Mouse (Mus musculus) midbrain, embryonic 12.5 days (tissue): ENCODE data around the gene BC017158. TPM values are rescaled to one million over a fixed set of nuclear protein-coding genes. Genes with fewer than 3 reads are reported as not detected.

Experiments
- ATAC-seq: fragments of 200-750 bp; cut with Nextera tagmentation; 2 replicates; pipeline ENCODE4 v1.8.0; 2017; ENCODE audit warnings: low read depth, moderate TSS enrichment, moderate library complexity; ENCODE audit not compliant: low FRiP score
- H3K27ac ChIP-seq: fragments of 300-500 bp; sonication (generic); replicated peaks from 2 replicates; pipeline ENCODE4 v1.5.1; 2016; ENCODE audit warnings: mild to moderate bottlenecking
- H3K27me3 ChIP-seq: fragments of 300-500 bp; sonication (generic); 2 replicates; pipeline ENCODE4 v1.6.1; 2016; ENCODE audit warnings: mild to moderate bottlenecking
- H3K36me3 ChIP-seq: fragments of 300-500 bp; sonication (generic); 2 replicates; pipeline ENCODE4 v1.6.1; 2016
- H3K4me1 ChIP-seq: fragments of 300-500 bp; sonication (generic); 2 replicates; pipeline ENCODE4 v1.6.1; 2016
- H3K4me2 ChIP-seq: fragments of 300-500 bp; sonication (generic); replicated peaks from 2 replicates; pipeline ENCODE4 v1.6.1; 2016; ENCODE audit warnings: mild to moderate bottlenecking, moderate library complexity
- H3K4me3 ChIP-seq: fragments of 300-500 bp; sonication (generic); 2 replicates; pipeline ENCODE4 v1.5.1; 2016; ENCODE audit warnings: mild to moderate bottlenecking
- H3K9ac ChIP-seq: fragments of 300-500 bp; sonication (generic); replicated peaks from 2 replicates; pipeline ENCODE4 v1.6.1; 2016; ENCODE audit warnings: mild to moderate bottlenecking, moderate library complexity
- H3K9me3 ChIP-seq: fragments of 300-500 bp; sonication (generic); 2 replicates; pipeline ENCODE4 v1.6.1; 2016; ENCODE audit warnings: mild to moderate bottlenecking
- WGBS: fragments of 180-500 bp; shearing (Covaris S2); methylation state at CpG from one replicate; pipeline ENCODE4 v1.1.7; 2016; 5-methylcytosine and 5-hydroxymethylcytosine counted together
- polyA plus RNA-seq: library from polyadenylated mRNA; unstranded; fragments of >200 nt; fragmentation: Nextera tagmentation; extraction: Ambion mirVana; gene quantifications from 2 replicates; pipeline ENCODE4 v1.2.1, GENCODE M21; 2016

The BC017158 gene
- polyA plus RNA-seq, 1 experiment from 2014 or later, result 23.1 TPM

DNA sequence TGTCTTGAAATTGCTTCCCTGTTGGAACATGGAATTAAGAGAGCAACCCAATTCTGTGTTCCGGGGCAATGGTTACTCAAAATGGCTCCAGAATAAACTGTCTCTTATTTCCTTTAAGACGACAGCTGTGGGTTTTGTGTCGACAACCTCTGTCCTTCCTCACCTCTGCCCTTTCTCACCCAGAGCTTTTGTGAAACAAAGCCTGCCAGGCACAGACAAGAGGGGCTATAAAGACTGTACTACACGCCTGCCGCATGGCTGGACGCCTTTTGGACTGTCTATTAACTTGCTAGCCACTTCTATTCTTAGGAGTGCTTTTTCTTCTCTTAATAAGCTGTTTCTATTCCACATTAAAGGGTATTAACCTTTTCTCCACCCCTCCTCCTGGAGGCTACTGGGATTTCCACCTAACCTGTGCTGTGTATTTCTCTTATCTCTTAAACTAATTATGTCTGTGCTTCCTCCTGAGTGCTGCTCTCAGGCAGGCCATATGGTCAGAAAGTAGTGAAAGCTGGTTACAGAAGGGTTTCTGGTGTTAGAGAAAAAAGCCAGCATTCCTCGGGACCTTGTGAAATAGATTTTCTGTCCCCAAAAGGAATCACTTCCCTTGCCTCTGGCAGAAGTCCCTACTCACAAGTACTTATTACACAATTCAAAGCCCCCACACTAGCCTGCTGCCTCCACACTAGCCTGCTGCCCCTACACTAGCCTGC lies 15.3 kb downstream of the BC017158 start:
- no peak overlapping the region for H3K4me2 ChIP-seq
- H3K9ac ChIP-seq, result no peak overlapping the region
- peaks cover 19% of the 10 kb centered on the region for H3K36me3 ChIP-seq
- H3K27ac ChIP-seq, result peak overlapping the region; percentile 56
- H3K4me3 ChIP-seq, result no peak overlapping the region
- ATAC-seq, result no peak
- whole genome bisulfite sequencing, result 11% methylated on average over 7 of the region's 7 CpGs
- peaks cover 56% of the 10 kb centered on the region for H3K27me3 ChIP-seq
- H3K4me1 ChIP-seq, result peaks cover 12% of the 10 kb centered on the region
- H3K9me3 ChIP-seq, result no peaks in the 10 kb centered on the region

- H3K36me3 ChIP-seq, result 0 out of 2 replicates have a peak, but pooled peaks cover 13% of the 10 kb centered on the region
- WGBS, result 73% methylated on average over 11 of the region's 11 CpGs
- no peak for ATAC-seq
- H3K4me1 ChIP-seq, result peaks cover 12% of the 10 kb centered on the region
- H3K4me3 ChIP-seq, result no peak overlapping the region
- H3K4me2 ChIP-seq, result no peak overlapping the region
- no peak overlapping the region for H3K9ac ChIP-seq
- H3K27ac ChIP-seq, result no peak overlapping the region
- no peaks in the 10 kb centered on the region for H3K9me3 ChIP-seq
- H3K27me3 ChIP-seq, result peaks cover 52% of the 10 kb centered on the region
Measured at GRCm38 (mm10) chr7:128281765-128282164, 16.2 kb downstream of the BC017158 start.

DNA sequence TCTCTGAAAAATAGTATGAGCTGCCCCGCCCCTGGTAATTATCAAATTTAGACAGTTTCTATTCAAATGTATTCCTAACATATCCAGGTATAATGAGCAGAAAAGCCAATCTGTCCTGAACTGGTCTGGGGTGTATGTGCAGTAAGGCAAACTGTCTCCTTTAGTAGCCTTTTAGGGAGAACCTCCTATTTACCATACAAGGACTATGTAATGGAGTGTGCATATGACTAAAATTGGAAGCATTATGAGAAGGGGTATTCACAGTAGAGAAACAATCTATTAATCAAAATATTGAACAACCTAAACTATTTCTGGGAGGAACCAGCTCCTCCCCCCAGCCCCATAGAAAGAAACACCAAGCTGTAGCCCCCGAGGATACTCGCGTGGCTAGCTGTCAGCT lies 18.2 kb downstream of the BC017158 start:
- 82% methylated on average over 4 of the region's 4 CpGs for WGBS
- Histone ChIP-seq H3K4me3 (no peak overlapping the region), H3K4me2 (no peak overlapping the region), H3K27me3 (peaks cover 37% of the 10 kb centered on the region), H3K36me3 (peaks cover 27% of the 10 kb centered on the region), H3K9ac (no peak overlapping the region), H3K9me3 (no peaks in the 10 kb centered on the region), H3K4me1 (peaks cover 12% of the 10 kb centered on the region), H3K27ac (no peak overlapping the region)
- no peak for ATAC-seq

GRCm38 (mm10) chr7:128276051-128276450 lies 21.9 kb downstream of the BC017158 start:
- peaks cover 57% of the 10 kb centered on the region for H3K36me3 ChIP-seq
- WGBS, result 94% methylated on average over 6 of the region's 6 CpGs
- no peaks in the 10 kb centered on the region for H3K4me1 ChIP-seq
- no peaks in the 10 kb centered on the region for H3K9me3 ChIP-seq
- H3K27ac ChIP-seq, result no peak overlapping the region
- H3K4me2 ChIP-seq, result no peak overlapping the region
- H3K27me3 ChIP-seq, result peaks cover 32% of the 10 kb centered on the region
- no peak overlapping the region for H3K4me3 ChIP-seq
- ATAC-seq, result no peak
- no peak overlapping the region for H3K9ac ChIP-seq

GRCm38 (mm10) chr7:128271496-128271895 lies 26.5 kb downstream of the BC017158 start:
- no peak overlapping the region for H3K9ac ChIP-seq
- 0 out of 2 replicates have a peak, but pooled peaks cover under 1% of the 10 kb centered on the region for H3K27me3 ChIP-seq
- H3K4me1 ChIP-seq, result no peaks in the 10 kb centered on the region
- no peak overlapping the region for H3K4me2 ChIP-seq
- H3K9me3 ChIP-seq, result no peaks in the 10 kb centered on the region
- peaks cover 53% of the 10 kb centered on the region for H3K36me3 ChIP-seq
- no peak overlapping the region for H3K27ac ChIP-seq
- ATAC-seq, result no peak
- H3K4me3 ChIP-seq, result no peak overlapping the region
- 92% methylated on average over 9 of the region's 9 CpGs for WGBS

- no peak overlapping the region for H3K9ac ChIP-seq
- peaks cover 43% of the 10 kb centered on the region for H3K36me3 ChIP-seq
- ATAC-seq, result no peak
- H3K27me3 ChIP-seq, result no peaks in the 10 kb centered on the region
- no peak overlapping the region for H3K4me3 ChIP-seq
- 67% methylated on average over 13 of the region's 13 CpGs for WGBS
- H3K9me3 ChIP-seq, result no peaks in the 10 kb centered on the region
- H3K27ac ChIP-seq, result no peak overlapping the region
- no peak overlapping the region for H3K4me2 ChIP-seq
- H3K4me1 ChIP-seq, result no peaks in the 10 kb centered on the region
Measured at GRCm38 (mm10) chr7:128270431-128270850, 27.5 kb downstream of the BC017158 start.

DNA sequence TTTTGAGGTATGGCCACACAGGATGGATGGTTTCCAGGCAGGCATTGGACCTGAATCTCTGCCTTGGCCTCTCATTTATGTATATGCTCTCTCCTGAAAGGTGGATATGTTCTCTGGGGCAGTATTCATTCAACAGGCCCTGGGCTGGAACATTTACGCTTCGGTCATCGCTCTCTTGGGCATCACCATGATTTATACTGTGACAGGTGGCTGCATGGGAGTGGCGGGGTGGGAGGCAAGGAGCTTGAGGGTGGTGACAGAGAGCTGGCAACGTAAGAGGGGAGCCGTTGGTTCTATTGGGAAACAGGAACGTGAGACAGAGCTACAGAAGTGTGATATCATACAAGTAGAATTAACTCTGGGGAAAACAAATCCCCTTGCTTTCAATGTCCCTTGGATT lies 30.2 kb downstream of the BC017158 start:
- Histone ChIP-seq H3K27me3 (no peaks in the 10 kb centered on the region), H3K36me3 (peaks cover 22% of the 10 kb centered on the region), H3K4me2 (no peak overlapping the region), H3K9me3 (no peaks in the 10 kb centered on the region), H3K27ac (no peak overlapping the region), H3K4me1 (no peaks in the 10 kb centered on the region), H3K4me3 (no peak overlapping the region), H3K9ac (no peak overlapping the region)
- WGBS, result 91% methylated on average over 7 of the region's 7 CpGs
- no peak for ATAC-seq

GRCm38 (mm10) chr7:128267391-128267790 lies 30.6 kb downstream of the BC017158 start:
- Histone ChIP-seq H3K36me3 (peaks cover 18% of the 10 kb centered on the region), H3K4me2 (no peak overlapping the region), H3K4me1 (no peaks in the 10 kb centered on the region), H3K9me3 (no peaks in the 10 kb centered on the region), H3K4me3 (no peak overlapping the region), H3K27ac (no peak overlapping the region), H3K9ac (no peak overlapping the region), H3K27me3 (no peaks in the 10 kb centered on the region)
- no peak for ATAC-seq
- 65% methylated on average over 13 of the region's 13 CpGs for WGBS

DNA sequence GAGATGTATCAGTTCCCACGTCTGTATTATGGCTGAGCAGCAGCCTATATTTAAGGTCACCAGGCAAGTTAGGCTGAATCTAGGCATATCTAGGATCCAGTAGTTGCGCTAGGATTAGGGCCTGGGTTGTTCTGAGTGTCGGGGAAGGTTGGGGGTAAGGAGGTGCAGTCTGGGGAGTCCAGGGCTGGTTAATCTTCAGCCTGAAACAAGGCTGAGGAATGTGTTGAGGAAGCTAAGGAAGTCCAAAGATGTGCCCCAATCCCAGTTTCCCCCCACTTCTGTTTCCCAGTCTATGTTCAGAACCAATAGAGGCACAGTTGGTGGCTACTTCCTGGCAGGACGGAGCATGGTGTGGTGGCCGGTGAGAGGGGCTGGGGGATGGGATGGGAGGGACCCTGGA lies 31.9 kb downstream of the BC017158 start:
- 79% methylated on average over 5 of the region's 5 CpGs for WGBS
- no peaks in the 10 kb centered on the region for H3K9me3 ChIP-seq
- no peaks in the 10 kb centered on the region for H3K4me1 ChIP-seq
- no peak overlapping the region for H3K4me2 ChIP-seq
- peaks cover 7% of the 10 kb centered on the region; the same call in 1 of the 2 replicates for H3K36me3 ChIP-seq
- no peak for ATAC-seq
- H3K27me3 ChIP-seq, result no peaks in the 10 kb centered on the region
- H3K9ac ChIP-seq, result no peak overlapping the region
- no peak overlapping the region for H3K27ac ChIP-seq
- no peak overlapping the region for H3K4me3 ChIP-seq

DNA sequence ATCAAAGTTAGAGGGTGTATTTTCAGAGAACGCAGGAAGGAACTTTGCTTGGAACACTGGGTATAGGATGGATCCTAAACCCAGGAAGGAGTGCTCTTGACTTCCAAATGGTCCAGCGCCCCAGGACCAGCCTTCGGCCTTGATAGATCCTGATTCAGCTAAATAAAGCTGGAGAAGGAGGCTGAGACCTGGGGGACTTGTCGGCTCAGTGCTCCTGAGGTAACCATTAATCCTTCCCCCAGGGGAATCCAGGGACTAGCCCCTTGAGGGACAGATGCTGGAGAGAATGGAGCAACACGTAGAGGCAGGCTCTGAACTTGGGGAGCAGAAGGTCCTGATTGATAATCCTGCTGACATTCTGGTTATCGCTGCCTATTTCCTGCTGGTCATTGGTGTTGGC lies 32.6 kb downstream of the BC017158 start, which contains the start of gene Slc5a2:
Gene Slc5a2 (plus strand): TSS at position 247 of the 400 bp plus-strand sequence.
- no peak within 1 kb of the TSS for H3K4me3 ChIP-seq
- no peak for ATAC-seq
- WGBS, result 81% methylated on average over 6 of the region's 6 CpGs
- no peaks in the 10 kb centered on the region for H3K9me3 ChIP-seq
- H3K27me3 ChIP-seq, result no peaks in the 10 kb centered on the region
- H3K9ac ChIP-seq, result no peak within 1 kb of the TSS
- H3K4me2 ChIP-seq, result no peak within 1 kb of the TSS
- H3K27ac ChIP-seq, result no peak within 1 kb of the TSS
- H3K36me3 ChIP-seq, result peaks cover 3% of the 10 kb centered on the region; the same call in 1 of the 2 replicates
- no peaks in the 10 kb centered on the region for H3K4me1 ChIP-seq

DNA sequence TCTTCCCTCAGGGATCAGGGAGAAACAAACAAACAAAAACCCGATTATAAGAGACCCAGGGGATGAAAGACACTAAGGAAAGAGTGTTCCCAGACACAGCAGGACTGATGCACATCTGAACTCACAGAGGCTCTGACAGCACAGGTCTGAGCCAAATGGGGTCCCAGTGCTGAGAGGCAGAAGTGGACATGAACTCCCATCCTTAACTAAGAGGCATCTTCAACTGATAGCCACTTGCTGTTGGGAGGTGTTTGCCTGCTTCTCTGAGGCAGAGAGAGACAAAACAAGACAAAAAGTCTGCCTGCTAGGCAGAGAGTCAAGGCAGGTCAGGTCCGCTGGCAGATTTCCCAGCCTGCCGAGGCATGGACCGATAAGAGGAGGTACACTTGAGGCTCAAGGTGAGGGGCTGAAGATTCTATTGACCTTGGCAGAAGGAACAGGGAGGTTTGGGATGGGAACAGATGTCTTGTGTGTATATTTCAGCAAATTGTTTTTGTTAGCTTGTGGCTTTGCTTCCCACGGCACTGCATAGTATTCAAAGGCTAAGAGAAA lies 41.1 kb downstream of the BC017158 start:
- Histone ChIP-seq H3K9ac (no peak overlapping the region), H3K36me3 (no peaks in the 10 kb centered on the region), H3K4me2 (no peak overlapping the region), H3K27ac (no peak overlapping the region), H3K4me1 (peaks cover 12% of the 10 kb centered on the region), H3K9me3 (no peaks in the 10 kb centered on the region), H3K27me3 (peaks cover 20% of the 10 kb centered on the region), H3K4me3 (no peak overlapping the region)
- 66% methylated on average over 5 of the region's 5 CpGs for WGBS
- no peak for ATAC-seq

DNA sequence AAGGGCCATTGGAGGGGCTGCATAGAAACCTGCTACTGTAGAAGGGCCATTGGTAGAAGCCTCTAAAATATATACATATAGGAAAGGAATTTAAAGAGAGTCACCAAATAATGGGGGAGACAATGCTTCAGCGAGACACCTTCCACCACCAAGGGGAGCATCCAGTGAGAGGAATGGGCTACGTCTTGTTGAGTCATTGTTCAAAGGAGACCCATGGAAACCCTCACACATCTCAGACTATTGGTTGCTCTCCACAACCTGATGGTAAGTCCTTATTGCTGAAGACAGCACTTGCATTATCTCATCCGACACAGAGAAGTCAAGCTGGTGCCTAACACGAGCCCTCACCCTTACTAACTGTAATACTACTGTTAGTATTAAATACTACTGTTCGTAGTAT lies 42.2 kb downstream of the BC017158 start:
- Histone ChIP-seq H3K9me3 (no peaks in the 10 kb centered on the region), H3K9ac (no peak overlapping the region), H3K4me2 (no peak overlapping the region), H3K4me1 (peaks cover 13% of the 10 kb centered on the region), H3K27ac (no peak overlapping the region), H3K27me3 (peaks cover 26% of the 10 kb centered on the region), H3K36me3 (no peaks in the 10 kb centered on the region), H3K4me3 (no peak overlapping the region)
- WGBS, result 87% methylated on average over 5 of the region's 5 CpGs
- no peak for ATAC-seq
